Mouse (Mus musculus) hindbrain, postnatal 0 days (tissue): ENCODE data around the gene Lats2. TPM values are rescaled to one million over a fixed set of nuclear protein-coding genes. Genes with fewer than 3 reads are reported as not detected.
"Not testable (repeated sequence)": the region's sequence is repeated elsewhere in the genome, so short reads cannot be mapped to it uniquely, and the experiment has no call there.

Experiments
- ATAC-seq: fragments of 200-750 bp; cut with Nextera tagmentation; 2 replicates; pipeline ENCODE4 v1.8.0; 2017; ENCODE audit warnings: mild to moderate bottlenecking, moderate TSS enrichment, moderate library complexity
- DNase-seq: peaks from one replicate; pipeline ENCODE4 v3.0.0-alpha.2; 2015; ENCODE audit warnings: low spot score
- H3K27ac ChIP-seq: fragments of 300-500 bp; sonication (generic); 2 replicates; pipeline ENCODE4 v1.5.1; 2014; ENCODE audit warnings: mild to moderate bottlenecking
- H3K27me3 ChIP-seq: fragments of 300-500 bp; sonication (generic); 2 replicates; pipeline ENCODE4 v1.6.1; 2014; ENCODE audit warnings: low read length, mixed read lengths; ENCODE audit not compliant: insufficient read depth
- H3K36me3 ChIP-seq: fragments of 300-500 bp; sonication (generic); 2 replicates; pipeline ENCODE4 v1.6.1; 2014; ENCODE audit warnings: low read length, mixed read lengths; ENCODE audit not compliant: insufficient read depth
- H3K4me1 ChIP-seq: fragments of 300-500 bp; sonication (generic); 2 replicates; pipeline ENCODE4 v1.6.1; 2014; ENCODE audit warnings: antibody characterized with exemption, low read length, mixed read lengths; ENCODE audit not compliant: insufficient read depth
- H3K4me2 ChIP-seq: fragments of 300-500 bp; sonication (generic); 2 replicates; pipeline ENCODE4 v1.6.1; 2014; ENCODE audit warnings: low read depth, mild to moderate bottlenecking, low read length, moderate library complexity, mixed read lengths
- H3K4me3 ChIP-seq: fragments of 300-500 bp; sonication (generic); 2 replicates; pipeline ENCODE4 v1.5.1; 2014; ENCODE audit warnings: low read length
- H3K9ac ChIP-seq: fragments of 300-500 bp; sonication (generic); replicated peaks from 2 replicates; pipeline ENCODE4 v1.6.1; 2014; ENCODE audit warnings: mild to moderate bottlenecking, low read length, moderate library complexity, mixed read lengths
- H3K9me3 ChIP-seq: fragments of 300-500 bp; sonication (generic); 2 replicates; pipeline ENCODE4 v1.6.1; 2016; ENCODE audit warnings: low read length, mixed read lengths
- CTCF ChIP-seq: IDR thresholded peaks from 2 replicates; pipeline ENCODE4 v1.5.1; 2016; ENCODE audit warnings: antibody characterized with exemption, control low read depth, low read depth
- WGBS: fragments of 180-500 bp; shearing (Covaris S2); extraction: QIAGEN DNeasy Blood & Tissue Kit; methylation state at CpG from one replicate; pipeline ENCODE4 v1.1.7; 2014; 5-methylcytosine and 5-hydroxymethylcytosine counted together
- polyA plus RNA-seq: library from polyadenylated mRNA; unstranded; fragments of >200 nt; fragmentation: Nextera tagmentation; extraction: Ambion mirVana; gene quantifications from 2 replicates; pipeline ENCODE4 v1.2.1, GENCODE M21; 2015
- total RNA-seq: library from RNA; depleted of rRNA; stranded (reverse); fragments of >200 nt; gene quantifications from 2 replicates; pipeline ENCODE4 v1.2.3, GENCODE M21; 2014

The Lats2 gene
- total and polyA plus RNA-seq, 2 experiments from 2014 or later: 6.2 to 14.1 TPM

- ATAC-seq (no peak), DNase-seq (no peak)
- Histone ChIP-seq H3K4me1 (no peaks in the 10 kb centered on the region), H3K27me3 (no peaks in the 10 kb centered on the region), H3K9me3 (no peaks in the 10 kb centered on the region), H3K36me3 (no peaks in the 10 kb centered on the region), H3K9ac (no peak overlapping the region), H3K4me3 (no peak overlapping the region), H3K4me2 (no peak overlapping the region), H3K27ac (no peak overlapping the region)
- TF ChIP-seq CTCF: no peak
- WGBS: 29% methylated on average over 9 of the region's 9 CpGs
Observed at GRCm38 (mm10) chr14:57753351-57753992, 4.7 kb downstream of the Lats2 start.

- H3K27ac ChIP-seq, ATAC-seq, H3K4me3 ChIP-seq, H3K27me3 ChIP-seq, H3K36me3 ChIP-seq, H3K9me3 ChIP-seq, H3K4me1 ChIP-seq, H3K9ac ChIP-seq, H3K4me2 ChIP-seq, DNase-seq: not testable (repeated sequence)
Observed at GRCm38 (mm10) chr14:57751006-57751405, 7.2 kb downstream of the Lats2 start.

DNA sequence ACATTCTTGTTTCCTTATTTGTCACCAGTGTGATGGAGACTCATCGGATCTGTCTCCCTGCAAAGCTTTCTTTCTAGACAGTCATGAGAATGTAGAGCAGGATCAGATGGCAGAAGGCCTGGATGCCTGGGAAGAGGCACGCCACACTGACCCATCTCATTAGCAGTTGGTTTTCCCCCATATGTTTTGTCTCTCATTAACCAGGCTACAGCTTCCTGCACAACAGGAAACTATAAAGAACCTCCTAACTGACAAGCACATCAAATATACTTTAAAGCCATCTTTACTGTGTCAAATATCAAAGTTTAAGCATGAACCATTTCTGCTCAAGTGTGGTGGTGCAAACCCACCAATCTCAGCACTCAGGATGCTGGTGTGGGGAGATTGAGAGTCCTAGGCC lies 8.7 kb downstream of the Lats2 start:
- WGBS: 64% methylated on average over 2 of the region's 2 CpGs
- no peak overlapping the region for H3K9ac ChIP-seq

DNA sequence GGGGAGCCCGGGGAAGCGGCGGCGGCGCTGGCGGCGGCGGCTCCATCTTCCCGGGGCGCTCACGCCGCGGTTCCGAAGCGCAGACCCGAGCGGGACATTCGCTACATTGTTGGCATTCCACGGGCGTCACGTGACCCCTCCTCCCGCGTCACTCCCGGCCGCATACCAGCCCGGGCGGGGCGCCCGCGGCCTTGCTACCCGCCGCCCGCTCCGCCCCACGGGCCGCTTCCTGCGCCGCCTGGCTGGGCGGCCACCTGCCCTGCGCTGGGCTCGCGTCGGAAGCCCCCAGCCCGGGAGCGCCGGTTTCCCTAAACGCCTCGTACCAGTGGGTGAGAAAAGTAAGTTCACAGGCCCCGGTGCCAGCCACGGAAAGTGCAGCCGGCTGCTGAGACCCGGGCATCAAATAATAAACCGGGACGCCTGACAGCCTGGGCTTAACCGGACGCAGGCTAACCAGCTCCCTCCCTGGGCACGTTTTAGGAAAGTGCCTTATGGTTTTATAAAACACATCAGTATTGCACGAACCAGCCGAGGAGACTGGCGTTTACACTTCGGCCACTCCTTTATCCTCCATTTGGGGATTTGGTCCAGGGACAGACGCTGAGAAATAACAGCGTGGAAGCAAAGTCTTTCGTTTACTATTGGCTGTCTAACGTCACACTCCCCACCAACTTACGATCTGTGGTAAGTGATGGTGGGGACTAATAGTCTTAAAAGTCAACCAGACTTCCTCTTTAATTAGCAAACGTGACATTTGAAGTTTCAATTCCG lies 12.0 kb downstream of the Lats2 start, which contains the start of gene Gm49361:
Gene Gm49361 (minus strand): TSS at position 103 of the 771 bp plus-strand sequence.
- peak within 1 kb of the TSS; percentile 86 for H3K27ac ChIP-seq
- under 1% methylated on average over 65 of the region's 68 CpGs for WGBS
- peak within 1 kb of the TSS; percentile 76 for H3K4me2 ChIP-seq
- H3K9ac ChIP-seq: peak within 1 kb of the TSS; percentile 75
- ATAC-seq (peak; percentile 86), DNase-seq (peak; percentile 86)
- H3K4me1 ChIP-seq: no peaks in the 10 kb centered on the region
- H3K36me3 ChIP-seq: no peaks in the 10 kb centered on the region
- H3K27me3 ChIP-seq: no peaks in the 10 kb centered on the region
- H3K4me3 ChIP-seq: peak within 1 kb of the TSS; percentile 88
- TF ChIP-seq CTCF: no peak; the same call in 1 of the 2 replicates
- H3K9me3 ChIP-seq: no peaks in the 10 kb centered on the region

More for the DNA sequence above, 8.7 kb downstream of the Lats2 start:
- Histone ChIP-seq H3K4me1 (no peaks in the 10 kb centered on the region), H3K27ac (no peak overlapping the region), H3K36me3 (no peaks in the 10 kb centered on the region), H3K4me2 (no peak overlapping the region), H3K9me3 (no peaks in the 10 kb centered on the region), H3K4me3 (no peak overlapping the region), H3K27me3 (no peaks in the 10 kb centered on the region)
- DNase-seq (no peak), ATAC-seq (no peak)
- TF ChIP-seq CTCF: no peak

- Histone ChIP-seq H3K36me3 (no peaks in the 10 kb centered on the region), H3K9ac (peak overlapping the region; percentile 75), H3K4me3 (peak overlapping the region; percentile 88), H3K4me1 (no peaks in the 10 kb centered on the region), H3K27me3 (no peaks in the 10 kb centered on the region), H3K27ac (peak overlapping the region; percentile 86), H3K9me3 (no peaks in the 10 kb centered on the region), H3K4me2 (peak overlapping the region; percentile 76)
- under 1% methylated on average over 71 of the region's 103 CpGs for WGBS
- peak; percentile 46 for ATAC-seq
- DNase-seq: peak; percentile 31
- TF ChIP-seq CTCF: no peak
Observed at GRCm38 (mm10) chr14:57745291-57745969, 12.8 kb downstream of the Lats2 start.

DNA sequence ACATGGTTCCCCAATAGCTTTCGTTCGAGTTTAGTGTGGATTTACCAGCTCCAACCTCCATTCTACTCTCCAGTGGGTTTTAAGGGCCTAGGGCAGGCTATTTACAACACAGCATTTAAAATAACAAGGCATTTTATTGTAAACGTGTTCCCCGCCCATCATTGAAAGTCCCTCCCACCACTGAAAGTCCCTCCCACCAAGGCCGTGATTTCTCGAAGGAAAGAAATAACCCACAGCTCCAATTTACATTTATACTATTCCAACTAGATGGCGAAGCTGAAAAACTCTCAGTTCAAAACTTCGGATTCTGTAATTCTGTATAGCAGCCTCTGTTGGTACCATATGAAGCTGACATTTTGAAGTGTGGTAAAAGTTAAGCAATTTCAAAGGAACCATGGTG lies 13.6 kb downstream of the Lats2 start:
- Histone ChIP-seq H3K4me3 (peak overlapping the region; percentile 88), H3K27ac (0 out of 2 replicates have a peak overlapping the region, but pooled peaks have one; percentile 86), H3K4me2 (peak overlapping the region; percentile 76), H3K27me3 (no peaks in the 10 kb centered on the region), H3K9ac (peak overlapping the region; percentile 75; the same call in 1 of the 2 replicates), H3K36me3 (no peaks in the 10 kb centered on the region), H3K9me3 (no peaks in the 10 kb centered on the region), H3K4me1 (no peaks in the 10 kb centered on the region)
- WGBS: under 1% methylated on average over 8 of the region's 8 CpGs
- DNase-seq (peak; percentile 20), ATAC-seq (no peak)
- TF ChIP-seq CTCF: no peak
